Mouse (Mus musculus) MEL (cell line): ENCODE data around the gene Gpm6b. TPM values are rescaled to one million over a fixed set of nuclear protein-coding genes. Genes with fewer than 3 reads are reported as not detected.

ENCODE experiments used
- DNase-seq: peaks from one replicate; pipeline ENCODE4 v3.0.0; 2011; ENCODE audit warnings: low read depth, low spot score
- H3K27ac ChIP-seq: 2 replicates; pipeline ENCODE4 v1.5.1; 2012; ENCODE audit warnings: low read depth, mild to moderate bottlenecking, control low read depth, low read length, moderate library complexity; ENCODE audit not compliant: control insufficient read depth
- H3K27me3 ChIP-seq, 2 experiments: fragments of 150-350 bp in 1 of 2; sonication (generic) in 1 of 2; 2 replicates each; pipeline ENCODE4 v1.6.1; 2012; ENCODE audit warnings: low read length in 2 of 2, mild to moderate bottlenecking in 2 of 2, improper control_type of control experiment in 1 of 2, moderate library complexity in 1 of 2; ENCODE audit not compliant: insufficient read depth in 2 of 2, control insufficient read depth in 1 of 2
- H3K36me3 ChIP-seq, 2 experiments: 2 replicates each; pipeline ENCODE4 v1.6.1; 2012 to 2014; ENCODE audit warnings: low read length in 2 of 2, improper control_type of control experiment in 1 of 2, inconsistent platforms in 1 of 2, mild to moderate bottlenecking in 1 of 2; ENCODE audit not compliant: insufficient read depth in 2 of 2, control insufficient read depth in 1 of 2
- H3K4me1 ChIP-seq, 2 experiments: fragments of 150-350 bp in 1 of 2; sonication (generic) in 1 of 2; 2 replicates each; pipeline ENCODE4 v1.6.1; 2012; ENCODE audit warnings: low read length in 2 of 2, improper control_type of control experiment in 1 of 2, mild to moderate bottlenecking in 1 of 2; ENCODE audit not compliant: insufficient read depth in 2 of 2, control insufficient read depth in 1 of 2
- H3K4me3 ChIP-seq, 2 experiments: fragments of 150-350 bp in 1 of 2; sonication (generic) in 1 of 2; 2 replicates each; pipeline ENCODE4 v1.5.1; 2012; ENCODE audit warnings: low read depth in 2 of 2, low read length in 2 of 2, mild to moderate bottlenecking in 2 of 2, moderate library complexity in 2 of 2, control low read depth in 1 of 2, improper control_type of control experiment in 1 of 2; ENCODE audit not compliant: control insufficient read depth in 1 of 2, insufficient read depth in 1 of 2
- H3K79me2 ChIP-seq: 2 replicates; pipeline ENCODE4 v1.6.1; 2012; ENCODE audit warnings: mild to moderate bottlenecking, low read length, moderate library complexity; ENCODE audit not compliant: control insufficient read depth, poor library complexity, insufficient read depth
- H3K9ac ChIP-seq: 2 replicates; pipeline ENCODE4 v1.6.1; 2012; ENCODE audit warnings: low read depth, mild to moderate bottlenecking, control low read depth, low read length, moderate library complexity; ENCODE audit not compliant: control insufficient read depth, poor library complexity, severe bottlenecking
- H3K9me3 ChIP-seq: fragments of 150-350 bp; sonication (generic); replicated peaks from 2 replicates; pipeline ENCODE4 v1.6.1; 2012; ENCODE audit warnings: mild to moderate bottlenecking, low read length, improper control_type of control experiment, moderate library complexity; ENCODE audit not compliant: insufficient read depth
- CHD2 ChIP-seq: IDR thresholded peaks from 2 replicates; pipeline ENCODE4 v1.6.1; 2011; ENCODE audit warnings: low read length, improper control_type of control experiment
- E2F4 ChIP-seq: IDR thresholded peaks from 2 replicates; pipeline ENCODE4 v1.6.1; 2011; ENCODE audit warnings: low read depth, low read length, improper control_type of control experiment, borderline replicate concordance
- EP300 ChIP-seq, 2 experiments: IDR thresholded peaks; 2 replicates each; pipeline ENCODE4 v1.6.1; 2011; ENCODE audit warnings: improper control_type of control experiment in 2 of 2, low read length in 2 of 2, low read depth in 1 of 2, mild to moderate bottlenecking in 1 of 2
- GABPA ChIP-seq: IDR thresholded peaks from 2 replicates; pipeline ENCODE4 v1.6.1; 2012; ENCODE audit warnings: low read depth, mild to moderate bottlenecking, inconsistent platforms, low read length, improper control_type of control experiment, moderate library complexity
- GATA1 ChIP-seq: IDR thresholded peaks from 2 replicates; pipeline ENCODE4 v1.6.1; 2011; ENCODE audit warnings: low read depth, low read length, improper control_type of control experiment
- JUND ChIP-seq: IDR thresholded peaks from 2 replicates; pipeline ENCODE4 v1.6.1; 2011; ENCODE audit warnings: low read depth, mild to moderate bottlenecking, improper control_type of control experiment, low read length
- KAT2A ChIP-seq: conservative IDR thresholded peaks from 2 replicates; pipeline ENCODE4 v1.6.1; 2012; ENCODE audit warnings: low read depth, low read length, improper control_type of control experiment, inconsistent platforms
- MAX ChIP-seq: IDR thresholded peaks from 2 replicates; pipeline ENCODE4 v1.6.1; 2011; ENCODE audit warnings: low read length, improper control_type of control experiment
- MAZ ChIP-seq: IDR thresholded peaks from 2 replicates; pipeline ENCODE4 v1.6.1; 2012; ENCODE audit warnings: low read depth, mild to moderate bottlenecking, inconsistent platforms, low read length, improper control_type of control experiment
- MXI1 ChIP-seq: IDR thresholded peaks from 2 replicates; pipeline ENCODE4 v1.6.1; 2011; ENCODE audit warnings: mild to moderate bottlenecking, low read depth, low read length, improper control_type of control experiment
- NRF1 ChIP-seq: IDR thresholded peaks from 2 replicates; pipeline ENCODE4 v1.6.1; 2014; ENCODE audit warnings: low read depth, mild to moderate bottlenecking, inconsistent platforms, low read length, improper control_type of control experiment, moderate library complexity; ENCODE audit not compliant: poor library complexity, insufficient read depth, severe bottlenecking
- POLR2A ChIP-seq, 2 experiments: IDR thresholded peaks; 2 replicates each; pipeline ENCODE4 v1.6.1; 2011 to 2012; ENCODE audit warnings: low read length in 2 of 2, mild to moderate bottlenecking in 2 of 2, control low read depth in 1 of 2, improper control_type of control experiment in 1 of 2, low read depth in 1 of 2, moderate library complexity in 1 of 2; ENCODE audit not compliant: control insufficient read depth in 1 of 2, insufficient read depth in 1 of 2, poor library complexity in 1 of 2
- POLR2AphosphoS2 ChIP-seq: IDR thresholded peaks from 2 replicates; pipeline ENCODE4 v1.6.1; 2011; ENCODE audit warnings: low read length, improper control_type of control experiment
- POLR2AphosphoS5 ChIP-seq: IDR thresholded peaks from 2 replicates; pipeline ENCODE4 v1.6.1; 2012; ENCODE audit warnings: low read depth, borderline replicate concordance, mild to moderate bottlenecking, inconsistent platforms, low read length, moderate library complexity, mixed read lengths
- RCOR1 ChIP-seq: IDR thresholded peaks from 2 replicates; pipeline ENCODE4 v1.6.1; 2012; ENCODE audit warnings: low read depth, mild to moderate bottlenecking, inconsistent platforms, low read length, improper control_type of control experiment
- SIN3A ChIP-seq: IDR thresholded peaks from 2 replicates; pipeline ENCODE4 v1.6.1; 2012; ENCODE audit warnings: low read length, improper control_type of control experiment, inconsistent platforms
- SMC3 ChIP-seq: IDR thresholded peaks from 2 replicates; pipeline ENCODE4 v1.6.1; 2011; ENCODE audit warnings: low read depth, low read length, improper control_type of control experiment
- TAL1 ChIP-seq: IDR thresholded peaks from 2 replicates; pipeline ENCODE4 v1.6.1; 2012; ENCODE audit warnings: mild to moderate bottlenecking, inconsistent platforms, low read length, moderate library complexity, mixed read lengths
- TBP ChIP-seq: IDR thresholded peaks from 2 replicates; pipeline ENCODE4 v1.8.0; 2011; ENCODE audit warnings: low read depth, low read length, improper control_type of control experiment
- UBTF ChIP-seq: IDR thresholded peaks from 2 replicates; pipeline ENCODE4 v1.6.1; 2012; ENCODE audit warnings: low read depth, mild to moderate bottlenecking, inconsistent platforms, low read length, improper control_type of control experiment, moderate library complexity, borderline replicate concordance; ENCODE audit not compliant: insufficient read depth
- USF1 ChIP-seq: IDR thresholded peaks from 2 replicates; pipeline ENCODE4 v1.6.1; 2014; ENCODE audit warnings: low read depth, mild to moderate bottlenecking, inconsistent platforms, low read length, improper control_type of control experiment, moderate library complexity
- USF2 ChIP-seq, 2 experiments: IDR thresholded peaks; 2 replicates each; pipeline ENCODE4 v1.6.1; 2011 to 2012; ENCODE audit warnings: improper control_type of control experiment in 2 of 2, low read length in 2 of 2, borderline replicate concordance in 1 of 2, inconsistent platforms in 1 of 2, low read depth in 1 of 2, mild to moderate bottlenecking in 1 of 2; ENCODE audit not compliant: insufficient read depth in 1 of 2
- ZC3H11A ChIP-seq: IDR thresholded peaks from 2 replicates; pipeline ENCODE4 v1.6.1; 2012; ENCODE audit warnings: low read depth, mild to moderate bottlenecking, inconsistent platforms, low read length, improper control_type of control experiment
- ZNF384 ChIP-seq: IDR thresholded peaks from 2 replicates; pipeline ENCODE4 v1.6.1; 2012; ENCODE audit warnings: low read depth, mild to moderate bottlenecking, inconsistent platforms, low read length, improper control_type of control experiment
- polyA plus RNA-seq, 2 experiments: library from polyadenylated mRNA; stranded (reverse) in 1 of 2; unstranded in 1 of 2; fragments of >175 nt in 1 of 2; fragments of >200 nt in 1 of 2; gene quantifications; 2 replicates each; pipeline versions ENCODE4 v1.2.1 to v1.2.4; 2012; ENCODE audit warnings: low replicate concordance in 2 of 2, low read depth in 1 of 2; ENCODE audit not compliant: insufficient read length in 2 of 2, insufficient read depth in 1 of 2, missing spikeins in 1 of 2
- total RNA-seq: library from RNA; depleted of rRNA; stranded (reverse); fragments of 300-350 nt; gene quantifications from 2 replicates; pipeline ENCODE4 v1.2.3, GENCODE M21; 2012

The Gpm6b gene
- total and polyA plus RNA-seq, 3 experiments = 4.9 to 13.2 TPM; not detected in 1

DNA sequence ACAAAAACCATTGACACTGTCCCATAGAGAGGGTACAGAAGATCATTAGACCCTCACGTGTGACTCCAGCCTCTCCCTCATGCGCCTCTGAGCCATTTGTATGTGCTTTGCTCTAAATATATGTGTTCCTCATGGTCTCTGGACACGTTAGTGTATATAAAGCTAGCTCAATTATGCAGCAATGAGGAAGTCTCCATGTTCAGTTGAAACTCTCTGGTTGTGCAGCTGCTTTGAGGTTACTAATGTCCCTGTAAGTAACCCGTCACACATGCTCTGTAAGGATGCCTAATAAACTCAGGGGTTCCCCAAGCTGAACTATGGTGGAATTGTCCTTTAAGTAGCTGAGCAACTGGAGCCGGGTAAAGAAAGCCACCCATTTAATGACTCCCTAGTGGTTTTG, 88.9 kb downstream of the Gpm6b start:
- TF ChIP-seq KAT2A = no peak
- no peak for TF ChIP-seq POLR2AphosphoS5
- TF ChIP-seq RCOR1 = no peak
- TF ChIP-seq GABPA = no peak
- no peak for TF ChIP-seq USF2 (IDR thresholded peaks at IDR 0.05; ENCODE audit: borderline replicate concordance in 1 of 2, insufficient read depth in 1 of 2, low read depth in 1 of 2, low read length in 2 of 2)
- no peak for TF ChIP-seq POLR2AphosphoS2
- TF ChIP-seq SMC3 = no peak
- TF ChIP-seq JUND = no peak
- TF ChIP-seq MXI1 = no peak
- Histone ChIP-seq H3K79me2 (no peaks in the 10 kb centered on the region), H3K27me3 (no peaks in the 10 kb centered on the region), H3K4me3 (no peak overlapping the region), H3K4me1 (peaks cover 2 to 5% of the 10 kb centered on the region in 2 experiments), H3K27ac (no peak overlapping the region), H3K9me3 (no peaks in the 10 kb centered on the region), H3K36me3 (peaks cover 0 to 9% of the 10 kb centered on the region in 2 experiments; a peak in 2 of 4 replicates), H3K9ac (no peak overlapping the region)
- peak; percentile 1 for DNase-seq

DNA sequence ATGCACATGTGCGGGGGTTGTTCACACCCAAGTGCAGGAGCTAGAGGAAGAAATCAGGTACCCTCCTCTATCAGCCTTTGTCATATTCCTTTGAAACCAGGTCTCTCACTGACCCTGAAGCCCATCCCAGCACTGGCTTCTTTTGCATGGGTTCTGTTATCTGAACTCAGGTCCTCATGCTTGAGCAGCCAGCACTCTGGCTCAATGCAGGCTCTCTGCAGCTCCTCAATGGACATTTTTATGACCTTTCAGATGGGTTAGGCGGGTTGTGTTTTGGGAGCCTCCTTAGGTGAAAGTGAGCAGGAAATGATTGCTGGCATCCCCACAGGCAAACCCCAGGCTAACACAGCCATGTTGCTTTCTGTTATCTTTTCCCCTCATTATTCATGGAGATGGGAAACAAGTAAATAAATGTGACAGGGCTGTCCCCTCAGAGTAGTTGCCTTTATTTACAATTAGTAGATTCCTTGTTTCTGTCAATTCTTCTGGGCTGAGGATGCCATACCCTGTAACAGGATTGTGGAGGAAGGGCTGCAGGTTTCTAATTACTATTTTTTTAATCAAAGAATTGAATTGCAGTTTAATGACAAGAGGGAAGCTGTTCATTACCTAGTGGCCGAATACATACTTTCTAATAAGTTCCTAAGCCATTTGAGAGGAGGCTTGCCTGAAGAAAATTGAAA, 89.6 kb downstream of the Gpm6b start:
- TF ChIP-seq TAL1 = no peak
- no peak for TF ChIP-seq GATA1
- no peak for TF ChIP-seq RCOR1
- TF ChIP-seq ZNF384 = no peak
- TF ChIP-seq UBTF = no peak
- TF ChIP-seq ZC3H11A = no peak
- no peak for TF ChIP-seq MAZ
- no peak for TF ChIP-seq POLR2A (IDR thresholded peaks at IDR 0.05; ENCODE audit: control insufficient read depth in 1 of 2, insufficient read depth in 1 of 2, low read depth in 1 of 2, low read length in 2 of 2, poor library complexity in 1 of 2)
- TF ChIP-seq POLR2AphosphoS2 = no peak
- no peak for TF ChIP-seq EP300 (IDR thresholded peaks at IDR 0.05; ENCODE audit: low read depth in 1 of 2, low read length in 2 of 2)
- TF ChIP-seq USF1 = no peak
- TF ChIP-seq CHD2 = no peak
- TF ChIP-seq E2F4 = no peak
- TF ChIP-seq NRF1 = no peak
- no peak for TF ChIP-seq MAX
- TF ChIP-seq SIN3A = no peak
- no peak for TF ChIP-seq TBP
- no peak for TF ChIP-seq SMC3
- TF ChIP-seq GABPA = no peak
- peak; percentile 2 for DNase-seq
- no peaks in the 10 kb centered on the region for H3K79me2 ChIP-seq
- H3K27me3 ChIP-seq = no peaks in the 10 kb centered on the region
- peaks cover 2 to 5% of the 10 kb centered on the region in 2 experiments for H3K4me1 ChIP-seq
- no peak overlapping the region; a peak in 1 of 4 replicates for H3K4me3 ChIP-seq
- H3K9ac ChIP-seq = no peak overlapping the region
- H3K36me3 ChIP-seq = peaks cover 0 to 9% of the 10 kb centered on the region in 2 experiments; a peak in 2 of 4 replicates
- no peak overlapping the region for H3K27ac ChIP-seq
- H3K9me3 ChIP-seq = no peaks in the 10 kb centered on the region
